Mouse (Mus musculus): ENCODE results near the gene Gm42878. TPM values are rescaled to one million over a fixed set of nuclear protein-coding genes. Genes with fewer than 3 reads are reported as not detected.

The Gm42878 gene
- polyA plus RNA-seq, 1 experiment from 2014 or later: 0.46 TPM

GRCm38 (mm10) chr5:121585005-121585404 is 39.7 kb upstream of the Gm42878 start:
- Histone ChIP-seq H3K4me3 (no peak overlapping the region), H3K27ac (no peak overlapping the region), H3K36me3 (peaks cover 6% of the 10 kb centered on the region; the same call in 1 of the 2 replicates), H3K4me2 (replicated peaks) (no peak overlapping the region), H3K4me1 (peaks cover 8% of the 10 kb centered on the region), H3K27me3 (no peaks in the 10 kb centered on the region), H3K9ac (no peak overlapping the region), H3K9me3 (no peaks in the 10 kb centered on the region)
- 94% methylated on average over 10 of the region's 10 CpGs for WGBS
- ATAC-seq (ENCODE audit: insufficient number of reproducible peaks, insufficient read depth, low FRiP score, low TSS enrichment): no peak

DNA sequence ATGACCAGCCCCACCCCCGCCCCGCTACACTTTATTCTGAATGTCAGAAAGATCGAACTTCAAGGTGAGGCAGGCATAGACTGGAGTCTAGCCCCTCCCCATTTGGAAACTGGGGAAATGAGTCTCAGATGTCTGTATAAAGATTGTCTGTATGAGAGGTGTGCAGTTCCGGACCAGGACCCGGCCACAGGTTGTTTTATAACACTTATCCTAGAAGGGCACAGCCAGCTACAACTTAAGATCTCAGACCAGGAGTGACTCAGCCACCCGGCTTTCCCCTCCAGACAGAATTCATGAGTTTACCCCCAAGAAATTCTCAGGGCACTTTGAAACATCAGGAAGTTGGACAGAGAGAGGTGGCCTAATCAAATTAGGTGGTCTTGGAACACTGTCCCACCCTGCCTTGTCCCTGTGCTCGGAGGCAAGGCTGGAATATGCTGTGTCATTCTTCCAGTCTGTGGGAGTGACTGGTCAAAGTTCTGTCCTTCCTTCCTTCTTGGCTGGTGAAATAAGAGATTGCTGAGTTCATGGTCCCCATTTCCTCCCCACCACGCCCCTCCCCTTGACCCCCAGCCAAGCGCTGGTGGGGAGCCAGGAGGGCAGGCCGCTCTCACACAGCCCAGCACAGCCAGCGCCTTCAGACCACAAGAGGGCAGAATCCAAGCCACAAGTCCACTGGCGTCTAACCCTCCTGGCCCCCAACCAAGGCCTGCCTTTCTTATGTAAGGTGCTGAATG is 38.7 kb upstream of the Gm42878 start:
- Histone ChIP-seq H3K9ac (no peak overlapping the region), H3K27me3 (no peaks in the 10 kb centered on the region), H3K27ac (no peak overlapping the region), H3K9me3 (no peaks in the 10 kb centered on the region), H3K36me3 (peaks cover 17% of the 10 kb centered on the region), H3K4me1 (peaks cover 8% of the 10 kb centered on the region), H3K4me3 (no peak overlapping the region), H3K4me2 (replicated peaks) (no peak overlapping the region)
- no peak for ATAC-seq (ENCODE audit: insufficient number of reproducible peaks, insufficient read depth, low FRiP score, low TSS enrichment)
- 51% methylated on average over 12 of the region's 12 CpGs for WGBS

DNA sequence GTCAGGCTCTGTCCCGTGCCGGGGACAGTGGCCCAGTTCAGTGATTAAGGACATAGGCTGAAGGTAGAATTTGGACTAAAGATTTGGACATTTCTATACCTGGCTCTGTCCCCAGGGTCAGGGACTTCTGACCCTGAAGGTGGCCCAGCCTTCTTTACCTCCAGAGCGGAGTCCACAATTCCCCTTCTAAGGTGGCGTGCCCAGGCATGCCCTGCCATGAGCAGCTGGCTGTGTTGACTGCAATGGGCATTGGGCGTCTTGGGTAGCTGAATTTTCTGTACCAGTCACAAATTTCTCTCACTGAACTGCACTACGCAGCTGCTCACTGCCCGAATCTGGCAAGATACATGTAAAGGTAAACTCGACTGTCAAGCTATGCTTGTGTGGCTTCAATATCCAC is 36.7 kb upstream of the Gm42878 start:
- WGBS: 93% methylated on average over 8 of the region's 8 CpGs
- H3K9me3 ChIP-seq: no peaks in the 10 kb centered on the region
- no peak overlapping the region for H3K4me2 ChIP-seq (replicated peaks)
- no peaks in the 10 kb centered on the region for H3K27me3 ChIP-seq
- H3K9ac ChIP-seq: no peak overlapping the region
- peaks cover 37% of the 10 kb centered on the region for H3K36me3 ChIP-seq
- no peak for ATAC-seq (ENCODE audit: insufficient number of reproducible peaks, insufficient read depth, low FRiP score, low TSS enrichment)
- peaks cover 8% of the 10 kb centered on the region for H3K4me1 ChIP-seq
- H3K4me3 ChIP-seq: no peak overlapping the region
- no peak overlapping the region for H3K27ac ChIP-seq

DNA sequence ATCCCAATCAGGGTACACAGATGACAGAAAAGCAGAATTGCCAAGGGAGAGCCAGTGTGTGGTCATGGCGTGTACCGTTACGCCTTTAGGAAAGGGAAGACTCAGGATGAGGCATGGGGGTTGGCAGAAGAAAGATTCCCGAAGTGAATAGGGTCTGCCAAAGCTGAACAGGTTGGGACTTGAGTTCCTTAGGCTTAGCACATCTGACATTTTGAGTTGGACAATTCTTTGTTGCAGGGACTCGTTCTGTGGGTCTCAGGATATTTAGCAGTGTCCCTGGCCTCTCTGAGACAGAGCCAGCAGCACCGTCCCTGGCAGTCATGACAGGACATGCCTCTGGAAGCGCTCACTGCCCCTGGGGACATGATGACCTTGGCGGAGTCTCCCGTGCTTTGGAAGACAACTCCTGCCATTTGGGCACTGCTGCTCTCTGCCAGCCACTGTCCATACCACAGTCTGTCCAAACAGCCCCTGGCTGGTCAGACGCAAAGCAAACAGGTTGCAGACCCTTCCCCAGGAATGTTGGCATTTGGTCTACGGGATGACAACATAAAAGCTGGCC is 31.7 kb upstream of the Gm42878 start:
- Histone ChIP-seq H3K36me3 (peaks cover 83% of the 10 kb centered on the region), H3K4me3 (no peak overlapping the region), H3K4me1 (no peaks in the 10 kb centered on the region), H3K27ac (no peak overlapping the region), H3K27me3 (no peaks in the 10 kb centered on the region), H3K9ac (no peak overlapping the region), H3K4me2 (replicated peaks) (no peak overlapping the region), H3K9me3 (no peaks in the 10 kb centered on the region)
- 87% methylated on average over 11 of the region's 11 CpGs for WGBS
- ATAC-seq (ENCODE audit: insufficient number of reproducible peaks, insufficient read depth, low FRiP score, low TSS enrichment): no peak

DNA sequence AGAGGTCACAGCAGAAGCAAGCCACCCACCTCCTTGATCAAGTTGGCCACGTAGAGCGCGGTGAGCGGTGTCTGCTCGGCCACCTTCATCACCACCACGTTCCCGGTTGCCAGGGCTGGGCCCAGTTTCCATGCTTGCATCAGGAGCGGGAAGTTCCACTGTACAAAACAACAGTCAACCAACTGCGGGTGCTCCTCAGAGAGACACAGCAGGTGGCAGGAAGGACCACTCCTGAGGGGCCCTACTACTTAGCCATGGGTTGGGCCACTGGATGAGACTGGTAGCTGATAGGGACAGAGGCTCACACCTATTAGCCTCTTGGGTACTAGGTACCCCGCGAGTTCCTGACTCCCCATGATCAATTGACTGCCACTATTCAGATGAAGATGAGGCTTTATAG is 30.6 kb upstream of the Gm42878 start:
- Histone ChIP-seq H3K27ac (no peak overlapping the region), H3K4me1 (no peaks in the 10 kb centered on the region), H3K36me3 (peaks cover 94% of the 10 kb centered on the region), H3K4me2 (replicated peaks) (no peak overlapping the region), H3K4me3 (no peak overlapping the region), H3K9me3 (no peaks in the 10 kb centered on the region), H3K9ac (no peak overlapping the region), H3K27me3 (no peaks in the 10 kb centered on the region)
- ATAC-seq (ENCODE audit: insufficient number of reproducible peaks, insufficient read depth, low FRiP score, low TSS enrichment): no peak
- WGBS: 96% methylated on average over 11 of the region's 11 CpGs

GRCm38 (mm10) chr5:121574145-121574544 is 28.9 kb upstream of the Gm42878 start:
- 88% methylated on average over 13 of the region's 13 CpGs for WGBS
- no peak overlapping the region for H3K4me3 ChIP-seq
- no peaks in the 10 kb centered on the region for H3K4me1 ChIP-seq
- ATAC-seq (ENCODE audit: insufficient number of reproducible peaks, insufficient read depth, low FRiP score, low TSS enrichment): no peak
- no peak overlapping the region for H3K4me2 ChIP-seq (replicated peaks)
- H3K27ac ChIP-seq: no peak overlapping the region
- H3K36me3 ChIP-seq: peaks cover 93% of the 10 kb centered on the region
- no peaks in the 10 kb centered on the region for H3K27me3 ChIP-seq
- H3K9me3 ChIP-seq: no peaks in the 10 kb centered on the region
- H3K9ac ChIP-seq: no peak overlapping the region

GRCm38 (mm10) chr5:121570787-121571186 is 25.5 kb upstream of the Gm42878 start:
- H3K4me3 ChIP-seq: no peak overlapping the region
- no peak overlapping the region for H3K4me2 ChIP-seq (replicated peaks)
- H3K4me1 ChIP-seq: no peaks in the 10 kb centered on the region
- no peak overlapping the region for H3K27ac ChIP-seq
- H3K36me3 ChIP-seq: peaks cover 77% of the 10 kb centered on the region
- WGBS: 92% methylated on average over 1 of the region's 1 CpGs
- H3K9me3 ChIP-seq: no peaks in the 10 kb centered on the region
- no peak overlapping the region for H3K9ac ChIP-seq
- H3K27me3 ChIP-seq: no peaks in the 10 kb centered on the region
- ATAC-seq (ENCODE audit: insufficient number of reproducible peaks, insufficient read depth, low FRiP score, low TSS enrichment): no peak

DNA sequence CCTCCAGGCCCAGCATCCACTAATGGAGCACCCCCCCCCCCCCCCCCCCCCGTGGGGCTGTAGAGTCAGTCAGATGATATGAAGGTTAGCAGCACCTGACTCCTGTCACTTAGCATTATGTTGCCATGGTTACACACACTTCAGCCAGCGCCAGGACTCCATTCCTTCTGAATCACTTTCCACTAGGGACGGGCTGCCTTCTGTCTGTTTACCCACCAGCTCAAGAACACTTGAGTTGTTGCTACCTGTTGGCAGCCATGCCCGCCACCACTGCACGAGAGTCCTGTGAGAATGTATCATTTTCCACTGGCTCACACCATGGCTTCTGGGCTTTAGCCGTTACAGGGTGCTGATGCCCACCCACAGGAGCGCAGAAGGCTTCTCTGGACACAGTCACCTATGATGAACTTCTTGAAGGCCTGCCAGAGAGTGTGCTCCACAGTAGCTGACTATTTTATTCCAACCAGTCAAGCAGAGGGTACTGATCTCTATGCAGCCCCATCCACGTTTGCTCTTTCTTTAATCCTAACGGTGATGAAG is 24.7 kb upstream of the Gm42878 start:
- Histone ChIP-seq H3K27me3 (no peaks in the 10 kb centered on the region), H3K4me2 (replicated peaks) (no peak overlapping the region), H3K27ac (no peak overlapping the region), H3K4me1 (no peaks in the 10 kb centered on the region), H3K9me3 (no peaks in the 10 kb centered on the region), H3K36me3 (peaks cover 68% of the 10 kb centered on the region), H3K4me3 (no peak overlapping the region), H3K9ac (no peak overlapping the region)
- whole genome bisulfite sequencing: 79% methylated on average over 9 of the region's 9 CpGs
- ATAC-seq (ENCODE audit: insufficient number of reproducible peaks, insufficient read depth, low FRiP score, low TSS enrichment): no peak

- WGBS: 90% methylated on average over 16 of the region's 16 CpGs
- H3K27me3 ChIP-seq: no peaks in the 10 kb centered on the region
- 0 out of 2 replicates have a peak, but pooled peaks cover 4% of the 10 kb centered on the region for H3K4me1 ChIP-seq
- H3K9ac ChIP-seq: no peak overlapping the region
- no peak overlapping the region for H3K4me2 ChIP-seq (replicated peaks)
- H3K36me3 ChIP-seq: peaks cover 34% of the 10 kb centered on the region
- no peak overlapping the region for H3K4me3 ChIP-seq
- H3K27ac ChIP-seq: no peak overlapping the region
- no peak for ATAC-seq (ENCODE audit: insufficient number of reproducible peaks, insufficient read depth, low FRiP score, low TSS enrichment)
- no peaks in the 10 kb centered on the region for H3K9me3 ChIP-seq
Observed at GRCm38 (mm10) chr5:121566035-121566681, 20.9 kb upstream of the Gm42878 start.

DNA sequence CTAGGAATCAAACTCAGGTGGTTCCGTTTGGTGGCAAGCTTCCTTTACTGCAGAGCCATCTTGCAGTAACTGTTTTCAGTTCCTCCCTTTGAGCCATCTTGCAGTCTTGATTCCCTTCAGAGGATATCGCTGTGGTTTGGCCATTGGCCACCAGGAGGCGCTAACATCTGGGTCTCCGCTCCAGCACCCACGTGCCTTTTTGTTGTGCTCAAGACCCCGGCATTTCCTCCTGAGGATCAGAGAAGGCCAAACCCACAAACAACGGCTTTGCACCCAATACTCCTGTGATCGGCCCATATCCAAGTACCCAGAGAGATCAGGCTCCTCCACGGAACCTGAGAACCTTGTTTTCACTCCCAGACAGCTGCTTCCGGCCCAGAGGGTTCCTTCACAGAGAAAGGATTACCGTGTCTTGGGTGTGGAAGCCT is 19.2 kb upstream of the Gm42878 start:
- Histone ChIP-seq H3K9ac (no peak overlapping the region), H3K4me2 (replicated peaks) (peak overlapping the region; percentile 42), H3K4me1 (0 out of 2 replicates have a peak, but pooled peaks cover 4% of the 10 kb centered on the region), H3K27ac (peak overlapping the region; percentile 9; the same call in 1 of the 2 replicates), H3K27me3 (no peaks in the 10 kb centered on the region), H3K9me3 (no peaks in the 10 kb centered on the region), H3K4me3 (0 out of 2 replicates have a peak overlapping the region, but pooled peaks have one; percentile 22), H3K36me3 (peaks cover 17% of the 10 kb centered on the region; the same call in 1 of the 2 replicates)
- 7% methylated on average over 11 of the region's 11 CpGs for WGBS
- ATAC-seq (ENCODE audit: insufficient number of reproducible peaks, insufficient read depth, low FRiP score, low TSS enrichment): no peak

- 87% methylated on average over 3 of the region's 3 CpGs for WGBS
- no peak overlapping the region for H3K4me3 ChIP-seq
- H3K27me3 ChIP-seq: no peaks in the 10 kb centered on the region
- H3K4me1 ChIP-seq: 0 out of 2 replicates have a peak, but pooled peaks cover 4% of the 10 kb centered on the region
- no peak overlapping the region for H3K4me2 ChIP-seq (replicated peaks)
- no peak overlapping the region for H3K27ac ChIP-seq
- no peak overlapping the region for H3K9ac ChIP-seq
- no peaks in the 10 kb centered on the region for H3K9me3 ChIP-seq
- H3K36me3 ChIP-seq: 0 out of 2 replicates have a peak, but pooled peaks cover 2% of the 10 kb centered on the region
- ATAC-seq (ENCODE audit: insufficient number of reproducible peaks, insufficient read depth, low FRiP score, low TSS enrichment): no peak
Observed at GRCm38 (mm10) chr5:121562436-121562835, 17.2 kb upstream of the Gm42878 start.

All from embryonic facial prominence, embryonic 12.5 days (tissue).